Mouse (Mus musculus) adrenal gland, adult 2 months (tissue): ENCODE results near the gene Srrm1. TPM values are rescaled to one million over a fixed set of nuclear protein-coding genes. Genes with fewer than 3 reads are reported as not detected.
"Not testable (repeated sequence)": the region's sequence is repeated elsewhere in the genome, so short reads cannot be mapped to it uniquely, and the experiment has no call there.

Source experiments
- DNase-seq: peaks from one replicate; pipeline ENCODE4 v3.0.0; 2021
- polyA plus RNA-seq: library from polyadenylated mRNA; depleted of rRNA; stranded (reverse); fragments of >200 nt; gene quantifications from 2 replicates; pipeline ENCODE4 v1.2.3, GENCODE M21; 2012
- total RNA-seq, 2 experiments: library from RNA; stranded (reverse); gene quantifications; 2 replicates each; pipeline ENCODE4 v1.2.3; 2021

Srrm1 gene
- total and polyA plus RNA-seq, 3 experiments, result 23.2 to 122 (median 107) TPM

DNA sequence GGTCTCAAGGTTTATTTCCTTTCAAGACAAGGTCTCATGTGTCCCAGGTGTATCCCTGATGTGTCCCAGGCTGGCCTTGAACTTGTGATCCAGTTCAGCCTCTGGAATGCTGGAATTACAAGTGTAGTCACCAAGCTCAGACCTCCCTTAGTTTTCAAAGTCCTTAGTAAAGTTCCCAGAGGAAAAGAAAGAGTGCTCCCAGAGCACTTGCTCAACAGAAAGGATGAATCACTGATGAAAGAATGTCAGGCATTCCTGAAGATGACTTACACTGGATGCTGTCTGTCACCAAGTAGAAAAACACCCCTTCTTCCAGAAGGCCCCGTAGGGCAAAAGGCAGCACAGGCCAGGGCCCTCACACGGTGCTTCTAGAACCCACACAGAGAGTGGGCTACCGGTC lies 52.0 kb downstream of the Srrm1 start:
- DNase-seq, result peak; percentile 53

- no peak for DNase-seq
Observed at GRCm38 (mm10) chr4:135300248-135301041, 52.7 kb downstream of the Srrm1 start.

DNA sequence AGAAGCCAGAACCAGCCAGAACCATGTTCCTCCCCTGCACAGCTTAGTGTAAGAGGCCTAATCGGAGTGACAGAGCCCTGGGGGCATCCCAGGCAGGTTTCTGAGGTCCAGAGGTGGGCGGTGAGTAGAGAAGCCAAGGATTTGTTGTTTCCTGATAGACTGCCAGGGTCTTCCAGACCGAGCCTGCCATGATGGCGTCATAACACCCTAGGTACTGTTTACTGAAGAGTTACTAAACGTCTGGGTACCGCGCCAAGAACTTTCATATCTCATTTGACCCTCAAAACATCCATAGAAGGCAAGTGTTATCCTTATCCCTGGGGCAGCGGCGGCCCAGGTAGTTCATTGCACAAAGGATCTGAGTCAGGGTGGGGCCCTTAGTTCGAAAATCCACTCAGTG lies 54.4 kb downstream of the Srrm1 start:
- DNase-seq, result no peak

GRCm38 (mm10) chr4:135297931-135298546 lies 55.1 kb downstream of the Srrm1 start:
- DNase-seq, result peak; percentile 38

DNA sequence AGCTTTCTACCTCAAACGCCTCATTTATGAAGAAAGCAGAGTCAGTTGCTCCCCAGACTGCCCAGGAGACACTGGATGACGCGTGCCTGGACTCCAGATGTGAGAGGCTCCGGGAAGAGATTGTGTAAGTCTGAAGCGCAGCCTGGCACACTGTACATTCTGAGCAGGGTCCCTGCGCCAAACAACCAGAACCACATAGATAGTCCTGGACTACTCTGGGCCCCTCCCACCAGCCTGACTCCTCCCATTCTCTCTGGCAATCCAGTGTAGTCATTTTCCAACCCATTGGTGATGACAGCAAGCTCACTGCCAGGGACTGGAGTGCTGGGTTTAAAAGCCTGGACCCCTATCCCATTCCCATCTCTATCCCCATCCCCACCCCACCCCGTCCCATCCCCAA lies 56.0 kb downstream of the Srrm1 start:
- DNase-seq, result peak; percentile 33

GRCm38 (mm10) chr4:135296565-135296964 lies 56.6 kb downstream of the Srrm1 start:
- no peak for DNase-seq

GRCm38 (mm10) chr4:135293813-135294212 lies 59.3 kb downstream of the Srrm1 start:
- peak; percentile 30 for DNase-seq

GRCm38 (mm10) chr4:135292477-135293089 lies 60.5 kb downstream of the Srrm1 start:
- peak; percentile 46 for DNase-seq

GRCm38 (mm10) chr4:135291841-135292240 lies 61.3 kb downstream of the Srrm1 start:
- DNase-seq, result no peak

GRCm38 (mm10) chr4:135291199-135291598 lies 61.9 kb downstream of the Srrm1 start:
- no peak for DNase-seq

DNA sequence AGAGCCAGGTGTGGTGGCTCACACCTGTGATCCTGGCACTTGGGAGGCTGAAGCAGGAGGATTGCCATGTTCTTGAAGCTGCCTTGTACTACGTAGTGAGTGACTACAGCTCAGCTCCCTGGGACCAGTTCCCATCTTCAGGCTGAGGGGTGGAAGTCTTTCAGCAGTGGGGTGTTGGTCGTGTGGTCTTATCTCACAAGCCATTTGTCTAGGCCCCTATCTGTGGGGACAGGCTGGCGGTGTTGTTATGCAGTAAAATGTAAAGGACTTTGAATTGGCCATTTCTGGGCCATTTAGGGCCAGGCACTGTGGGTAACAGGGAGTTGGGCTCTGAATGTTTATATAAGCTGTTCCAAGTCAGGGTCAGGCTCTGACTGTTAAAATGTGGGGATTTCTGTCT lies 65.1 kb downstream of the Srrm1 start:
- no peak for DNase-seq

DNA sequence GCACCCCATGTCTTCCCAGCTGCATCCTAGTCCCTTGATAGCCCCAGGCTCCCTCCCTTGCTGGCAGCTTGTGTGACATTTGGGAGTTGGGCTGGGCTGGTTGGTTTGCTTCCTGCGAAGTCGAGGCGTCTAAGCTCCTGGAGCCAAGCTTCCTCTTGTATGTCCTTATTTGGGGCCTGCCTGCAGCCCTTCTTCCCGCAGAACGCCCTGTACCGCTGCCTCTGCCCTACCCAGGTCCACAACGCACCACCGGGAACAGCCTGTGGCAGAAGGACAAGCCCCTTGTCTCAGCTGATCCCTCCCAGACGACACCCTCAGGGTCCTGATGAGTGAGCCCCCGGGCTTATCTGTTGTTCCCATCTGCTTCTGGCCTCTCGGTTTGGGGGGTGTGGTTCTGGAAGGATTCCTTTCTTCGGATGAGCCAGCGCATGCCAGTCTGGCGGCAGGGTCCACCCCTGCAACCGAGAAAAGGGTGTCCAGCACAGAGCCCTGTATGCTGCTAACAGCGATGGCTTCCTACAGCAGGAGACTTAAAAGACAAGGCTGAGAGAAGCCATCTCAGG lies 66.2 kb downstream of the Srrm1 start:
- DNase-seq, result peak; percentile 49

DNA sequence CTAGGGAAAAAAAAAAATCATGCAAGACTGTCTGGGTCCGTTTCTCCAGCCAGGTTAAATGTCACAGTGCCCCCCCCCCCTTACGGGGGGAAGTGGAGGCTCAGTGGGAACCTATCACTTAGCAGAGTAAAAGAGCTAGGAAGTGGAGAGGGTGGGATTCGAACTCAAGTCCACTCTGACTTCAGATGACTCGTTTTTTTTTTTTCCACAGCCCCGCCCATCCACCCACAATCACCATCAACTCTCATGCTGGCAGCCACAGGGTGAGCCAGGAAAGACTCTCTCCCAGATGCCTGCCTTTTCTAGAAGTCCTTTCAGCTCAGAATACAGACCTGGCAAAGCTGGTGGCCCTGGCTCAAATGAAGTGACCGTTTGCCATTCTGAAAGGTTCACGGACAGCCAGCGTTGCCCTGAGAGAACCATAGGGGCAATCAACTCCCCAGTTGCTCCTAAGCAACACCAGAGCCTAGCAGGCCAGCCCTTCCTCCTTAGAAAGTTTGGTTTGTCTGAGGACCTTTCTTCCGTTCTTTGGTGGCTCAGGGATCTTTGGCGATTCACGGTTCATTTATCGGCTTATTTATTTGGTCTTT lies 67.0 kb downstream of the Srrm1 start:
- no peak for DNase-seq

DNA sequence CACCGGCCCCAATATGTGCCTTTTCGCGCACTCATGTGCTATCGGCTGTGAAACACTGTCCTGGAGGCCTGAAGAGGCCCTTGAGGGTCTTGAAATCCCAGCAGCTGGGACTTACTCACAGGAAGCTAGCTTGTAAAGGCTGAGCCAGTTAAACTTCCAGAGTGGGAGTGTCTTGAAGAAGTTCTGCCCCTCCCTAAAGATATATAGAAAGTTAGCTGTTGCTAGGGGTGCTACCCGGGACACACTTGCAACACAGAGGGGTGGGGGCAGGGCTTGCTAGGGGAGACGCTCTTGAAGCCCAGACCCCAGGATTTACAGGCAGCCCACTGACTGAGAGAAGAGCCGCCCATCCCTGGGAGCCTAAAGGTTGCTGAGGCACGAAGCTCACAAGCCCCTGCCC lies 67.7 kb downstream of the Srrm1 start:
- no peak for DNase-seq

DNA sequence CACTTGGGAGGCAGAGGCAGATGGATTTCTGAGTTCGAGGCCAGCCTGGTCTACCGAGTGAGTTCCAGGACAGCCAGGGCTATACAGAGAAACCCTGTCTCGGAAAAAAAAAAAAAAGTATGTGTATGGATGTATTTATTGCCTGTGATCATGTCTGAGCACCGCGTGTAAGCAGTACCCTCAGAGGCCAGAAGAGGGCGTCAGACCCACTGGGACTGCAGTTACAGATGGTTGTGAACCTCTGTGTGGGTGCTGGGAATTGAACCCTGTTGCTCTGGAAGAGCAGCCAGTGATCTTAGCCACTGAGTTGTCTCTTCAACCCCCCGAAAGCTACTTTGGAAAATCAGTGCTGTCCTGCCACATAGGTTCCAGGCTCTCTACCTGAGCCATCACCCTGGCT lies 69.2 kb downstream of the Srrm1 start:
- DNase-seq, result no peak

- no peak for DNase-seq
Observed at GRCm38 (mm10) chr4:135283417-135283816, 69.7 kb downstream of the Srrm1 start.

DNA sequence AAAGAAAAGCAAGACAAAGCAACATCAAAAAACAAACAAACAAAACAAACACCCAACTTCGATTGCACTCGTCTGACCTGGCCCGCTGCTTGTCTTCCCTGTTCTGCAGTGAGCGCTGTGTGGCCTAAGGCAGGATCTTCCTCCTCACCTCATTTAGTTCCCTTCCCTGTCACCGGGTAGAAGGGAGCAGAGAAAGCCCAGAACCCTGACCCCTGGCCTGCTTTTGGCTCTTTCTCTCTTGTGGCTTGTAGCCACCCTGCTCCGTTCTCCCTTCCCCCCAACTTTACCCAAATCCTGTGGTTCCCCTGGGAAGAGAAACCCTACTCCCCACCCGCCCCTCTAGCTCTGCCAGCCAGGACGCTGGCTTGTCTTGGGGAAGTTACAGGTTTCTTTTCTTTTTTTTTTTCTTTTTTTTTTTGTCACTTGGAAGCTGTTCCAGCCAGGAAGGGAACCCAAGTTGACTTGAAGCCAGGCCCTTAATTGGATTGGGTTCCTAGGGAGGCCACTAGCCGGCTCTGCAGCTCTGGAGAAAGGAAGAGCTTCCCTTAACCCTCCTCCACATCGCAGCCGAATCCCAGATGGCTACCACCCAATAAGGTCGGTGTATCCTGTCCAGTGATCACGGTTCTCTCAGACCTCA lies 70.3 kb downstream of the Srrm1 start:
- DNase-seq, result peak; percentile 57

GRCm38 (mm10) chr4:135280016-135280415 lies 73.1 kb downstream of the Srrm1 start:
- DNase-seq, result not testable (repeated sequence)

DNA sequence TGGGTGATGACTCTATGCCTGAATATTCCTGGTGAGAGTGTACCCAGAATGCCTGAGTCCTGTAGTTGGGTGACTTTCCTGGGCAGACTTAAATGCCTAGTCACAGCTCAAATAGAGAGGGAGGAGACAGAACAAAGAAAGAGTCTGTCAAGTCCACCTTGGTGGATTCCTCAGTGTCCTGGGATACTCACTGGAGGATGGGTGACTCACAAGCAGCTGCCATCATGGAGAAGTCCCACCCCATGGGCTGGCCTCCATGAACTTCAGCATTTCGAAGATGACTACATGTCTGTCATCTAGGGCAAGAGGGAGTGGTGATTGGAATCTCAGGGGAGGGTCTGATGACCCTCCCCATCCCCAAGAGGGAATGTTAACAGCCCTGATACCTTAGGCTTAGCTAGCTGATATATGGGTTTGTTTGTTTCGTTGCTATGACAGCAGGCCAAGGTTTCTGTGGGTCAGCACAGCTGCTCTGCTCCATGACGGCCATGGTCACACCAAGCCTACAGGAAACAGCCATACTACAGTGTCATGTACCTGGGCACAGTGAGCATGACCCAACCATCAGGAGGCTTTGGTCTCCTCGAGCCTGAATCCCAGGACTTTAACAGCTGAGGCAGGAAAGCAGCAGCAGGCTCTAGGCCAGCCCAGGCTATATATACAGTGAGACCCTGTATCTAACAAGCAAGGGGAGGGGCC lies 76.3 kb downstream of the Srrm1 start:
- no peak for DNase-seq

DNA sequence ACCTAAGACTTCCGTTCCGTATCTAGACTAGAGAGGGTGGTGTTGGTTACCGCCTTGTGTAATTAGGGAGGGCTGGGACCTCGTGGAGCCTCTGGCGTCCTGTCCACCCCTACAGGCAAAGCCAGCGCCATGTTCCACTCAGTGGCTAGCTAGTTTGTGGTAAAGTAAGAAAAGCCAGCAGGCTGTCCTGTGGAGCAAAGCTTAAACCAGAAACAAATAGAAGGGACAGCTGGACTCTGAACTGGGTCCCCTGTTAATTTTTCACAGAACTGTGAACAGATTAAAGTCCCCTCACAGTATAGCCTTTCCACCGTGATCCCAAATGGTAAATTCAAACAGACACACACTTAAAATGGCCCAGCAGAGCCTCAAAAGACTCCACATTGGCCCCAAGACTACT lies 78.4 kb downstream of the Srrm1 start:
- DNase-seq, result no peak

DNA sequence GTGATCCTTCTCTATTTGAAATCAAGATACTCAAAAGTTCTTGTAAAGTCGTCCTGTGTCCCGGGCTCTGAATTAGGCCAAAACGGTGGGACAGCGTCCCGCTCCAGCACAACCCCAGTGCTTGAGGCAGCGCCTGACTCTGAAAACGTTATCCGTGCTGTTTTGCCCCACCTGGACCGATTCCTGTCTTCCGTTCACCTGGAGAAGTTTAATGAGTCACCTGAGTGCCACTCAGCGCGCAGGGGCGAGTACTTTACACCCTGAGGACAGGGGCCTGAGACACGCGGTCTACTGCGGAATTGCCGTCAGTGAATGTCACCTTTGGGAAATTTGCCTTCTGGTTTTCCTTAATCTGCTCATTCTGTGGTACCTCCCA lies 79.8 kb downstream of the Srrm1 start:
- no peak for DNase-seq
